Mouse (Mus musculus): Measurements from ENCODE around the gene Snw1. TPM values are rescaled to one million over a fixed set of nuclear protein-coding genes. Genes with fewer than 3 reads are reported as not detected.

The Snw1 gene
- 10 to 100 TPM; 66.5 to 74.1 TPM for total RNA-seq (2023)

GRCm38 (mm10) chr12:87471964-87472786 is at the start of gene Snw1:
Snw1 (minus strand) TSS chr12:87472274.

GRCm38 (mm10) chr12:87514016-87514415 is 41.9 kb upstream of the Snw1 start, which contains the start of gene Gm8300:
Gm8300 (plus strand) TSS chr12:87514316.

GRCm38 (mm10) chr12:87494421-87494820 is 22.3 kb upstream of the Snw1 start, which contains the start of gene Gm5788:
Gm5788 (plus strand) TSS chr12:87494721.

GRCm38 (mm10) chr12:87443700-87444122 is 28.4 kb downstream of the Snw1 start, which contains the start of the genes Slirp and Alkbh1:
Slirp (plus strand) TSS chr12:87443896.
Alkbh1 (minus strand) TSS chr12:87444017.

Other genes with a start within 250 kb of the Snw1 start
- gene Noxred1, start 233.5 kb downstream of the Snw1 start, total RNA-seq (2023): under 1 TPM; 0.50 to 0.61 TPM
- gene Vipas39, start 206.0 kb downstream of the Snw1 start, total RNA-seq (2023): 10 to 100 TPM; 24.7 to 25.7 TPM
- gene Ahsa1, start 205.8 kb downstream of the Snw1 start, total RNA-seq (2023): 10 to 100 TPM; 82.8 to 93.1 TPM
- gene Ism2, start 172.6 kb downstream of the Snw1 start, total RNA-seq (2023): not detected
- 100 to 1,000 TPM; 131 to 147 TPM for gene Sptlc2, start 83.9 kb downstream of the Snw1 start, total RNA-seq (2023)
- gene Slirp, start 28.4 kb downstream of the Snw1 start, total RNA-seq (2023): 10 to 100 TPM; 41.1 to 49.8 TPM
- 10 to 100 TPM; 32.7 to 32.8 TPM for gene Alkbh1, start 28.3 kb downstream of the Snw1 start, total RNA-seq (2023)
- not detected for gene Gm5788, start 22.4 kb upstream of the Snw1 start, total RNA-seq (2023)
- not detected for gene Gm8300, start 42.0 kb upstream of the Snw1 start, total RNA-seq (2023)
- not detected for gene Oog1, start 130.4 kb upstream of the Snw1 start, total RNA-seq (2023)
- gene Gm4027, start 146.6 kb upstream of the Snw1 start, total RNA-seq (2023): not detected
- not detected for gene Gm16381, start 172.3 kb upstream of the Snw1 start, total RNA-seq (2023)